Mouse (Mus musculus): ENCODE measurements at regions not wholly inside any gene's neighbourhood (a gene's known extent, or its start where the extent isn't known, plus 50 kb on each side); places are given as distances from the start of the nearest gene placed in this dataset.

DNA sequence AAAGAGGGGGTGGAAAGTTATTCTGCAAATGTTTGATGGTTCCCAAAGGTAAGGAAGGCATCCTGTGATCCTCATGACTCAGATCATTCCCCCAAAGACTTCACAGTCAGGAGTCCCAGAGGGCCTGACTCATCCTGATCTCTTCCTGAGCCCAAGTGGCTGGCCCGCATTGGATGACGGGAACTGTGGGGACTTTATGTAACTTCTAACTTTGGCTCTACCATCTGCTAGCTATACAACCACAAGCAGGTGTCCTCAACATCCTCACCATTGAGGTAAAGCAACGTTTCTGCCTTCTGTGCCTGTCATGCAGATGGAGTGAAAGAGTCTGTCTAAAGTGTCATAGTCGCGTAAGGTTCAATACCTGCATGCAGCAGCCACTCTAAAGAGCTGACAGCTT is 501.6 kb upstream of the Gm10131 start:
- TF ChIP-seq CTCF (IDR thresholded peaks at IDR 0.05; ENCODE audit: control insufficient read depth, insufficient read depth, low read length) (no peak), POLR2A (IDR thresholded peaks at IDR 0.05; ENCODE audit: borderline replicate concordance, control insufficient read depth, low read depth, low read length) (no peak)
